Mouse (Mus musculus) bone marrow, adult 2 months (tissue): ENCODE results near the gene Xrra1. TPM values are rescaled to one million over a fixed set of nuclear protein-coding genes. Genes with fewer than 3 reads are reported as not detected.
"Not testable (repeated sequence)": the region's sequence is repeated elsewhere in the genome, so short reads cannot be mapped to it uniquely, and the experiment has no call there.

Experiments used
- H3K27ac ChIP-seq: fragments of 200-500 bp; 2 replicates; pipeline ENCODE4 v1.5.1; 2012; ENCODE audit warnings: low read depth, mild to moderate bottlenecking, control low read depth, inconsistent platforms, low read length; ENCODE audit not compliant: control insufficient read depth, poor library complexity, insufficient read depth
- H3K4me1 ChIP-seq: fragments of 200-500 bp; 2 replicates; pipeline ENCODE4 v1.6.1; 2011; ENCODE audit warnings: low read length; ENCODE audit not compliant: control insufficient read depth, insufficient read depth
- H3K4me3 ChIP-seq: fragments of 200-500 bp; replicated peaks from 2 replicates; pipeline ENCODE3; 2011; ENCODE audit warnings: mild to moderate bottlenecking, low read depth, low read length, control low read depth; ENCODE audit not compliant: control insufficient read depth
- CTCF ChIP-seq: fragments of 200-500 bp; IDR thresholded peaks from 2 replicates; pipeline ENCODE4 v1.5.1; 2011; ENCODE audit warnings: low read length, control low read depth; ENCODE audit not compliant: control insufficient read depth, insufficient read depth
- POLR2A ChIP-seq: fragments of 200-500 bp; IDR thresholded peaks from 2 replicates; pipeline ENCODE4 v1.6.1; 2011; ENCODE audit warnings: low read depth, mild to moderate bottlenecking, control low read depth, low read length, borderline replicate concordance; ENCODE audit not compliant: control insufficient read depth
- WGBS: fragments of 180-500 bp; shearing (Covaris S2); methylation state at CpG from one replicate; pipeline ENCODE4 v1.1.7; 2018; 5-methylcytosine and 5-hydroxymethylcytosine counted together
- polyA plus RNA-seq: library from polyadenylated mRNA; stranded (reverse); fragments of >200 nt; gene quantifications from 2 replicates; pipeline ENCODE4 v1.2.4, GENCODE M21; 2011; ENCODE audit warnings: low replicate concordance; ENCODE audit not compliant: missing spikeins, insufficient read depth, insufficient read length

Xrra1 gene
- polyA plus RNA-seq, 1 experiment: not detected

GRCm38 (mm10) chr7:99957226-99957965 lies 98.5 kb downstream of the Xrra1 start:
- H3K4me3 ChIP-seq: no peak overlapping the region
- no peak overlapping the region for H3K27ac ChIP-seq
- H3K4me1 ChIP-seq: peaks cover 4% of the 10 kb centered on the region
- TF ChIP-seq CTCF (no peak), POLR2A (no peak)
- WGBS: 57% methylated on average over 12 of the region's 12 CpGs

GRCm38 (mm10) chr7:99960571-99960970 lies 101.7 kb downstream of the Xrra1 start:
- H3K27ac ChIP-seq, H3K4me3 ChIP-seq, H3K4me1 ChIP-seq: not testable (repeated sequence)
- 75% methylated on average over 2 of the region's 2 CpGs for WGBS

- no peak overlapping the region for H3K4me3 ChIP-seq
- H3K4me1 ChIP-seq: peaks cover 7% of the 10 kb centered on the region
- no peak overlapping the region for H3K27ac ChIP-seq
- 65% methylated on average over 2 of the region's 2 CpGs for WGBS
- no peak for TF ChIP-seq CTCF
- TF ChIP-seq POLR2A: no peak
Observed at GRCm38 (mm10) chr7:99961518-99961917, 102.6 kb downstream of the Xrra1 start.

GRCm38 (mm10) chr7:99962536-99963236 lies 103.8 kb downstream of the Xrra1 start:
- Histone ChIP-seq H3K27ac (peak overlapping the region; percentile 79), H3K4me3 (no peak overlapping the region), H3K4me1 (peaks cover 5% of the 10 kb centered on the region)
- no peak for TF ChIP-seq CTCF
- TF ChIP-seq POLR2A: no peak
- 9% methylated on average over 8 of the region's 8 CpGs for WGBS

GRCm38 (mm10) chr7:99963237-99963860 lies 104.4 kb downstream of the Xrra1 start:
- TF ChIP-seq CTCF (no peak), POLR2A (no peak)
- H3K4me1 ChIP-seq: peaks cover 5% of the 10 kb centered on the region
- H3K27ac ChIP-seq: peak overlapping the region; percentile 70; the same call in 1 of the 2 replicates
- no peak overlapping the region for H3K4me3 ChIP-seq
- 44% methylated on average over 3 of the region's 3 CpGs for WGBS

- H3K4me3 ChIP-seq: no peak overlapping the region
- whole genome bisulfite sequencing: 50% methylated on average over 9 of the region's 9 CpGs
- H3K4me1 ChIP-seq: peaks cover 5% of the 10 kb centered on the region
- TF ChIP-seq POLR2A (no peak), CTCF (no peak)
- no peak overlapping the region for H3K27ac ChIP-seq
Observed at GRCm38 (mm10) chr7:99965020-99965841, 106.3 kb downstream of the Xrra1 start.

- no peak overlapping the region for H3K4me3 ChIP-seq
- no peak overlapping the region for H3K27ac ChIP-seq
- TF ChIP-seq CTCF: no peak
- no peak for TF ChIP-seq POLR2A
- WGBS: 77% methylated on average over 9 of the region's 9 CpGs
- peaks cover 5% of the 10 kb centered on the region for H3K4me1 ChIP-seq
Observed at GRCm38 (mm10) chr7:99966011-99966721, 107.2 kb downstream of the Xrra1 start.

Other genes with a start within 250 kb of the Xrra1 start
- not detected in 2 replicates for gene Tpbgl, start 232.0 kb upstream of the Xrra1 start, polyA plus RNA-seq
- 3.1 and 5.0 TPM in 2 replicates for gene Slco2b1, start 147.8 kb upstream of the Xrra1 start, polyA plus RNA-seq
- gene Olfr520, start 128.8 kb upstream of the Xrra1 start, polyA plus RNA-seq: not detected in 2 replicates
- not detected in 2 replicates for gene Olfr521, start 95.6 kb upstream of the Xrra1 start, polyA plus RNA-seq
- gene Neu3, start 30.7 kb upstream of the Xrra1 start, polyA plus RNA-seq: 4.5 and 5.0 TPM in 2 replicates
- gene Spcs2, start 4.3 kb downstream of the Xrra1 start, polyA plus RNA-seq: 42.7 and 59.2 TPM in 2 replicates
- gene Rnf169, start 121.3 kb downstream of the Xrra1 start, polyA plus RNA-seq: 14.8 and 22.3 TPM in 2 replicates
- not detected in 2 replicates for gene Chrdl2, start 147.1 kb downstream of the Xrra1 start, polyA plus RNA-seq